Mouse (Mus musculus): ENCODE data around the gene Jpt2. TPM values are rescaled to one million over a fixed set of nuclear protein-coding genes. Genes with fewer than 3 reads are reported as not detected.

The Jpt2 gene
- polyA plus RNA-seq, 2 experiments = 24.3 to 31.6 TPM

- no peak for TF ChIP-seq EP300 (IDR thresholded peaks at IDR 0.05; ENCODE audit: low read depth)
- no peak for TF ChIP-seq CTCF (IDR thresholded peaks at IDR 0.05; ENCODE audit: low read depth)
- H3K36me3 ChIP-seq (replicated peaks; ENCODE audit: control insufficient read depth, insufficient read depth, low read depth) = peaks cover 67% of the 10 kb centered on the region
- H3K9ac ChIP-seq (replicated peaks) = no peak overlapping the region
- H3K4me2 ChIP-seq (ENCODE audit: low read depth) = no peak overlapping the region
- H3K4me3 ChIP-seq (ENCODE audit: insufficient read depth in 1 of 2, low read depth in 2 of 2, low read length in 2 of 2) = no peak overlapping the region
- no peaks in the 10 kb centered on the region for H3K27me3 ChIP-seq (ENCODE audit: control insufficient read depth, insufficient read depth, low read length)
- DNase-seq (ENCODE audit: low read depth in 3 of 3, low spot score in 3 of 3) (no peak), ATAC-seq (ENCODE audit: insufficient read depth) (no peak)
- no peaks in the 10 kb centered on the region for H3K9me3 ChIP-seq (ENCODE audit: control insufficient read depth, low read length)
- H3K27ac ChIP-seq = no peak overlapping the region
- peaks cover 37 to 41% of the 10 kb centered on the region in 2 experiments for H3K4me1 ChIP-seq (replicated peaks; ENCODE audit: control insufficient read depth in 2 of 2, insufficient read depth in 2 of 2, low read length in 1 of 2)
- WGBS (ENCODE audit: insufficient replicate concordance) = 91% methylated on average over 6 of the region's 6 CpGs
Measured at GRCm38 (mm10) chr17:24900014-24900413, 60.5 kb downstream of the Jpt2 start.

DNA sequence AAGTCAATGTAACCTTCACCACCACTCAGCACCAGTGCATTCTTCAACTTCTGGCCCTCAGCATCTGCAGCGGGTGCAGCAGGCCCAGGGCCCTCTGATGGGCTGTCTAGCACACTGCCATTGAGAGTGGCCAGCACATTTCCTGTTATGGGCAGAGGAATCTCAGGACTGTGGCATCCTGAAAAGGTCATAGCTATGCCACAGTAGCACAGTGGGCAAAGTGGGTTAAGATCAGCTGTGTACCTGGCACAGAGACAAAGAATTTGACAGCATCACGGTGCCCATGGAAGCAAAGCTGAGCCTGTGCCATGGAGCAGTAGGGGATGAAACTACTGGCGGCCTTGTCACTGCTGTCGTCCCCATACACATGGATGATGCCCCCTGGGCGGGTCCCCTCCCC lies 61.3 kb downstream of the Jpt2 start:
- 81% methylated on average over 5 of the region's 5 CpGs for WGBS (ENCODE audit: insufficient replicate concordance)

GRCm38 (mm10) chr17:24898041-24898854 lies 62.2 kb downstream of the Jpt2 start:
- H3K27ac ChIP-seq = peak overlapping the region; percentile 42
- peak overlapping the region in 1 of 2 experiments; percentile 99; a peak in 2 of 4 replicates for H3K4me3 ChIP-seq (ENCODE audit: insufficient read depth in 1 of 2, low read depth in 2 of 2, low read length in 2 of 2)
- peaks cover 49% of the 10 kb centered on the region for H3K36me3 ChIP-seq (replicated peaks; ENCODE audit: control insufficient read depth, insufficient read depth, low read depth)
- TF ChIP-seq EP300 (IDR thresholded peaks at IDR 0.05; ENCODE audit: low read depth) (no peak), CTCF (IDR thresholded peaks at IDR 0.05; ENCODE audit: low read depth) (no peak)
- peak overlapping the region; percentile 97 for H3K4me2 ChIP-seq (ENCODE audit: low read depth)
- H3K27me3 ChIP-seq (ENCODE audit: control insufficient read depth, insufficient read depth, low read length) = no peaks in the 10 kb centered on the region
- H3K9me3 ChIP-seq (ENCODE audit: control insufficient read depth, low read length) = no peaks in the 10 kb centered on the region
- ATAC-seq (ENCODE audit: insufficient read depth) (no peak), DNase-seq (ENCODE audit: low read depth in 3 of 3, low spot score in 3 of 3) (no peak)
- H3K9ac ChIP-seq (replicated peaks) = no peak overlapping the region; the same call in 1 of the 2 replicates
- WGBS (ENCODE audit: insufficient replicate concordance) = 75% methylated on average over 4 of the region's 4 CpGs
- peaks cover 30 to 32% of the 10 kb centered on the region in 2 experiments for H3K4me1 ChIP-seq (replicated peaks; ENCODE audit: control insufficient read depth in 2 of 2, insufficient read depth in 2 of 2, low read length in 1 of 2)

More for the DNA sequence above, 61.3 kb downstream of the Jpt2 start:
- DNase-seq (ENCODE audit: low read depth in 3 of 3, low spot score in 3 of 3) (no peak), ATAC-seq (ENCODE audit: insufficient read depth) (no peak)
- Histone ChIP-seq H3K9me3 (ENCODE audit: control insufficient read depth, low read length) (no peaks in the 10 kb centered on the region), H3K36me3 (replicated peaks; ENCODE audit: control insufficient read depth, insufficient read depth, low read depth) (peaks cover 58% of the 10 kb centered on the region), H3K4me3 (ENCODE audit: insufficient read depth in 1 of 2, low read depth in 2 of 2, low read length in 2 of 2) (no peak overlapping the region), H3K27ac (no peak overlapping the region), H3K9ac (replicated peaks) (no peak overlapping the region), H3K4me2 (ENCODE audit: low read depth) (no peak overlapping the region), H3K27me3 (ENCODE audit: control insufficient read depth, insufficient read depth, low read length) (no peaks in the 10 kb centered on the region), H3K4me1 (replicated peaks; ENCODE audit: control insufficient read depth in 2 of 2, insufficient read depth in 2 of 2, low read length in 1 of 2) (peaks cover 36 to 39% of the 10 kb centered on the region in 2 experiments)
- no peak for TF ChIP-seq CTCF (IDR thresholded peaks at IDR 0.05; ENCODE audit: low read depth)
- TF ChIP-seq EP300 (IDR thresholded peaks at IDR 0.05; ENCODE audit: low read depth) = no peak

- Histone ChIP-seq H3K36me3 (replicated peaks; ENCODE audit: control insufficient read depth, insufficient read depth, low read depth) (peaks cover 50% of the 10 kb centered on the region), H3K4me2 (ENCODE audit: low read depth) (peak overlapping the region; percentile 97), H3K27ac (peak overlapping the region; percentile 42), H3K4me1 (replicated peaks; ENCODE audit: control insufficient read depth in 2 of 2, insufficient read depth in 2 of 2, low read length in 1 of 2) (peaks cover 25 to 27% of the 10 kb centered on the region in 2 experiments), H3K27me3 (ENCODE audit: control insufficient read depth, insufficient read depth, low read length) (no peaks in the 10 kb centered on the region), H3K9ac (replicated peaks) (peak overlapping the region; percentile 94), H3K4me3 (ENCODE audit: insufficient read depth in 1 of 2, low read depth in 2 of 2, low read length in 2 of 2) (peak overlapping the region; percentile 83 to 99; a peak in 2 of 4 replicates), H3K9me3 (ENCODE audit: control insufficient read depth, low read length) (no peaks in the 10 kb centered on the region)
- no peak for TF ChIP-seq CTCF (IDR thresholded peaks at IDR 0.05; ENCODE audit: low read depth)
- no peak for TF ChIP-seq EP300 (IDR thresholded peaks at IDR 0.05; ENCODE audit: low read depth)
- ATAC-seq (ENCODE audit: insufficient read depth) = no peak
- 71% methylated on average over 4 of the region's 4 CpGs for WGBS (ENCODE audit: insufficient replicate concordance)
- DNase-seq (ENCODE audit: low read depth in 3 of 3, low spot score in 3 of 3) = no peak
Measured at GRCm38 (mm10) chr17:24897600-24897999, 62.9 kb downstream of the Jpt2 start.

GRCm38 (mm10) chr17:24896993-24897269 lies 63.6 kb downstream of the Jpt2 start:
- Histone ChIP-seq H3K36me3 (replicated peaks; ENCODE audit: control insufficient read depth, insufficient read depth, low read depth) (peaks cover 54% of the 10 kb centered on the region), H3K4me1 (replicated peaks; ENCODE audit: control insufficient read depth in 2 of 2, insufficient read depth in 2 of 2, low read length in 1 of 2) (peaks cover 19 to 21% of the 10 kb centered on the region in 2 experiments), H3K9ac (replicated peaks) (peak overlapping the region; percentile 94), H3K27me3 (ENCODE audit: control insufficient read depth, insufficient read depth, low read length) (no peaks in the 10 kb centered on the region), H3K4me3 (ENCODE audit: insufficient read depth in 1 of 2, low read depth in 2 of 2, low read length in 2 of 2) (peak overlapping the region; percentile 83 to 99), H3K4me2 (ENCODE audit: low read depth) (peak overlapping the region; percentile 97), H3K27ac (peak overlapping the region; percentile 61), H3K9me3 (ENCODE audit: control insufficient read depth, low read length) (no peaks in the 10 kb centered on the region)
- TF ChIP-seq EP300 (IDR thresholded peaks at IDR 0.05; ENCODE audit: low read depth) (no peak), CTCF (IDR thresholded peaks at IDR 0.05; ENCODE audit: low read depth) (no peak)
- DNase-seq (ENCODE audit: low read depth in 3 of 3, low spot score in 3 of 3) = no peak
- 51% methylated on average over 11 of the region's 11 CpGs for WGBS (ENCODE audit: insufficient replicate concordance)
- no peak for ATAC-seq (ENCODE audit: insufficient read depth)

All from liver, embryonic 14.5 days (tissue).